Mouse (Mus musculus) fibroblast of lung, adult 2 months (primary cell): ENCODE data around the gene Son.
"Not testable (repeated sequence)": the region's sequence is repeated elsewhere in the genome, so short reads cannot be mapped to it uniquely, and the experiment has no call there.

Experiments
- DNase-seq: peaks from one replicate; pipeline ENCODE4 v3.0.0-alpha.2; 2011; ENCODE audit warnings: low read depth

Son gene

GRCm38 (mm10) chr16:91639161-91639560, 8.1 kb upstream of the Son start:
- no peak for DNase-seq

GRCm38 (mm10) chr16:91639636-91640035, 7.7 kb upstream of the Son start:
- no peak for DNase-seq

- no peak for DNase-seq
Measured at GRCm38 (mm10) chr16:91640171-91640570, 7.1 kb upstream of the Son start.

GRCm38 (mm10) chr16:91644901-91645300, 2.4 kb upstream of the Son start:
- DNase-seq = no peak

GRCm38 (mm10) chr16:91645420-91645819, 1.9 kb upstream of the Son start:
- DNase-seq = not testable (repeated sequence)

- DNase-seq = peak; percentile 19
Measured at GRCm38 (mm10) chr16:91645995-91646602, 1.2 kb upstream of the Son start.

GRCm38 (mm10) chr16:91646681-91647419, 456 bp upstream of the Son start, which contains the start of gene Gart:
Gene Gart, minus strand, starts transcription at chr16:91646952.
- peak; percentile 73 for DNase-seq

- DNase-seq = no peak
Measured at GRCm38 (mm10) chr16:91648220-91648550, 879 bp downstream of the Son start.

GRCm38 (mm10) chr16:91649246-91649645, 1.9 kb downstream of the Son start:
- no peak for DNase-seq

- DNase-seq = no peak
Measured at GRCm38 (mm10) chr16:91649781-91650180, 2.5 kb downstream of the Son start.

GRCm38 (mm10) chr16:91652191-91652590, 4.9 kb downstream of the Son start:
- no peak for DNase-seq

GRCm38 (mm10) chr16:91655285-91655684, 8.0 kb downstream of the Son start:
- no peak for DNase-seq

- DNase-seq = no peak
Measured at GRCm38 (mm10) chr16:91657285-91657684, 10.0 kb downstream of the Son start.

- DNase-seq = no peak
Measured at GRCm38 (mm10) chr16:91658471-91658870, 11.2 kb downstream of the Son start.

GRCm38 (mm10) chr16:91659798-91660197, 12.5 kb downstream of the Son start:
- no peak for DNase-seq

GRCm38 (mm10) chr16:91661397-91661796, 14.1 kb downstream of the Son start:
- DNase-seq = no peak

GRCm38 (mm10) chr16:91662336-91662735, 15.0 kb downstream of the Son start:
- no peak for DNase-seq

GRCm38 (mm10) chr16:91663795-91664194, 16.5 kb downstream of the Son start:
- DNase-seq = no peak

- no peak for DNase-seq
Measured at GRCm38 (mm10) chr16:91674500-91674899, 27.2 kb downstream of the Son start.

GRCm38 (mm10) chr16:91678147-91678911, 31.0 kb downstream of the Son start:
- no peak for DNase-seq

GRCm38 (mm10) chr16:91680656-91681055, 33.4 kb downstream of the Son start:
- no peak for DNase-seq

GRCm38 (mm10) chr16:91685526-91685925, 38.2 kb downstream of the Son start:
- no peak for DNase-seq

- no peak for DNase-seq
Measured at GRCm38 (mm10) chr16:91686369-91686768, 39.1 kb downstream of the Son start.
